Mouse (Mus musculus): Measurements from ENCODE around the gene Rassf5.

Rassf5 gene

DNA sequence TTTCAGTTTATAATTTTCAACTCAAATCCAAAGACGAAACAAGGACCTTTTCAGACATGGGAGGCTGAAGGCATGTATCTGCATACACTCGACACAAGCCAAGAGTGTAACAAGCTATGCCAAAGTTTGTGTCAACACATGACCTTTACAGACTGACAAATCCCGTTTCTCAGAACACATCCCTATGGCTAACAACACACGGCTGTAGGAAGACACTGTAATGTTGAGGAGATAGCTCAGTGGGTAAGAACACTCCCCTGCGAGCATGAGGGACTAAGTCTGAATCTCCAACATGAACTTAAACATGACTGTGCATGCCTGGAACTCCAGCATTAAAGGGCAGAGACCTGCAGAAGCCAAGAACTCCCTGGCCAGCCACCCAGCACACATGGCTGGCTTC lies 38.7 kb downstream of the Rassf5 start:
- DNase-seq, result no peak

DNA sequence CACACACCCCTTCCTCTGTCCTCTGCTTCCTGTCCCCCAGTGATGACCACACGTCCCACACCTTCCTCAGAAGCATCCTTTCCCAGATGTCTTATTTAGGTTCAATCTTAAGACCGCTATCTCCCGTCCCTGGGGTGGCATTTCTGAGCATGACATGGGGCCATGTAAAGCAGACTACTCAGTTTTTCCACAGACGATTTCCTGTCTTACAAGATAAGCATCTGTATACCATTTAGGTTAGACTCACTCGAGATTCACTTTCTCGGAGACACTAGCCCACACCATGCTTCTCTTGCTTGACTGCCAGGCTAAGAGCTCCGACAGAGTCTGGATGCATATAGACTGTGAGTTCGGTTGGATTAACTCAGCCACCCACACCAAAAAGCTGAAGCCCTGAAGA lies 40.6 kb downstream of the Rassf5 start:
- no peak for DNase-seq

DNA sequence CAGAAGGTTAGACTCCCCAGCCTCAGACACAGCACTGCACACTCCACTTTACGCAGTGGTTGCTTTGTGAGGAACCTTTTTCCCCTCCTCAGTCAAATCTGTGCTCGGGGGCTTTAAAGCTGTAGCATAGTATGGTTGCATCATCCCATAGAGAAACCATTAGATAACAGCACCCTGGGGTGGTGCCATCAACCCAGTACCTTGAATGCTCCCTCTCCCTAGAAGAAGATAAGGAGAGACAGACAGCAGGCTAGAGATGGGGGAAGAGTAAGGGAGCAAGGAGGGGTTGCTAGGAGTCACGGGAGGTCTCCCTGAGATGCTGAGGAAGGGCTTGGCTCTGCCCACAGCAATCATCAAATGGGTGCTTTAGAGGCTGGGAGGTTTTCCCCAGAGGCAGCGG lies 43.7 kb downstream of the Rassf5 start:
- DNase-seq, result no peak

DNA sequence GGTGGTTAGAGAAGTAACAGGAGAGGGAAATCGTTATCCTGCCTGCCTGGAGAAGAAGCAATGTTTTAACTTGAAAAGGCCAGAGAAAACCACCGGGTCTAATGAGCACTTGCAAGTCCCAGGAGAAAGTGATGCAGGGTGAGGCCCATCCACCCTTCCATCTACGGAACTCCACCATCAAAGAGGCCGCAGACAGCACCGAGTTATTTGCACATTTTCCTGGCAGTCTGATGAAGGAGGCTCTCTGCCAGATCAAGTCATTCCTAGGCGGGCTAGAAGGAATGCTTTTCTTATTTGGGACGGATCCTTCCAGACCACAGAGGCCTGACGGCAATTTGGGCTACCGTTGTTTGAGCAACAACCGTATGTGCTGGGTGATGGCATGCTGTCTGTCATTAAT lies 44.5 kb downstream of the Rassf5 start:
- DNase-seq, result no peak

DNA sequence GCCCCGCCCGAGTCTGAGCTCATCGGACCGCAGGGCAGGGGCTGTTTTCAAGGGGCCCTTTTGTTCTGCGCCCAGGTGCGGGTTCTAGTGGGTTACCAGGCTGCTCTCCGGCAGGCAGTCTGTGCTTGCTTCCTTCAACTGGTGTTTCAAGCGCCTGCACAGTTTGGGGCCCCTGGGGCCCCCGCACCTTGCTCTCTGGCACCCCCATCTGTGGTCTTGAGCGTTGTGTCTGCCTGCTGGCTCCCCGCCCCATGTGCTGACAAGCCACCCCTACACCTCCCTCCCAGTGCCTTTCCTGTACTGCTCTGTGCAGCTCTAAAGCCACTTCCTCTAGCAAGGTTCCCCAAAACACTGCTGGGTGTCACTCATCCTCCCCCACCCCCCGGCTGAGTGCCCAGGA lies 45.1 kb downstream of the Rassf5 start:
- no peak for DNase-seq

DNA sequence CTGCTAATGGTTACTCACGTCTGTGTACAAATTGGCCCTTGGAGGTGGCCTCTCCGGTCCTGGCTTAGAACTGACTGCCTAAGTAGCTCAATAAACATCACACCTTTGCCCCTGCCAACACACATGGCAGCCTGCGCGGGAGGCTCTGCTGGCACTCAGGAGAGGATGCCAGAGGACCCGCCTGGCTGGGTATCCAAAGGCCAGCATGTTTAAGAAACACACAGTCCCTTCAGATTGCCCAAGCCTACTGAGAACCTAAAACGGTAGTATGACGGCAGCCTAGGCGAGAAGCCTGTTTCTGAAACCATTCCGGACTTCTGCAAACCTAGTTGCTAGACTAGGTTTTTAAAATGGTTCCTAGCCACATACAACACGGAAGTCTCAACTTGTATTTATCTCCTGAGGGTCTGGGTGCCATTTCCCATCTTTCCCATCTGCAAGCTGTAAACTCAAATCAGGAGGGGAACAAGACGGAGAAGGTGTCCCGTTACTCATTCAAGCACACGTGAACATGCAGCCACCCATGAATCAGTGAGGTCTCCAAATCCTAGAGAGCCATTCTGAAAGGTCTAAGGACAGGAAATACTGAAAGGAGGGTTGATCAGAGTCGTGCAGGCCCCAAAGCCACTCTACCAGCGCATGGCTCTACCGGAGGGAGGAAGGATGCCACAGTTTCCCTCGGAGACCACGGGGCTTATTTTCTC lies 45.8 kb downstream of the Rassf5 start:
- DNase-seq, result no peak

DNA sequence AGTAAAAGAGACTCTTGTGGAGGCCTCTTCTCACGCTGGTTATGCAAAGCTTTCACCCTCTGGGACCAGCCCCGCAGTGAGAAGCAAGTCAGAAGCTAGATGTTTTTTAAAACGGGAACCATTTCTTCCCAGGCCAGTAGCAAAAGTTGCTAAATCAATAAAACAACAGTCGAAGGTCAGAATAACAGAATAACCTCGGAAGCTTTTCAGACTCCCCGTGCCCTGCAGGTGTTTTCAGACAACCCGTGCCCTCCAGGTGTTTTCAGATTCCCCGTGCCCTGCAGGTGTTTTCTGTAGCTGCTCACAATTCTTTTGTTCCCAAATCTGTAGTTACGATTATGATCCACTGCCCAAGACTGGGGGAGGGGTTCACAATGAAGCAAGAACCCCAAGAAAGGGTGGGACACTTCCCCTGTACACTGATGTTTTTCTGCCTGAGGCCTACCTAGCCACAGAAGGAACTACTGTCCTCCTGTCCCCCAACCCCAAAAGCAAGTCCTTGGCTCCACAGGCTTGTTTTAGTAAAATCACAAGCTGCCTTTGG lies 46.6 kb downstream of the Rassf5 start:
- DNase-seq, result no peak

DNA sequence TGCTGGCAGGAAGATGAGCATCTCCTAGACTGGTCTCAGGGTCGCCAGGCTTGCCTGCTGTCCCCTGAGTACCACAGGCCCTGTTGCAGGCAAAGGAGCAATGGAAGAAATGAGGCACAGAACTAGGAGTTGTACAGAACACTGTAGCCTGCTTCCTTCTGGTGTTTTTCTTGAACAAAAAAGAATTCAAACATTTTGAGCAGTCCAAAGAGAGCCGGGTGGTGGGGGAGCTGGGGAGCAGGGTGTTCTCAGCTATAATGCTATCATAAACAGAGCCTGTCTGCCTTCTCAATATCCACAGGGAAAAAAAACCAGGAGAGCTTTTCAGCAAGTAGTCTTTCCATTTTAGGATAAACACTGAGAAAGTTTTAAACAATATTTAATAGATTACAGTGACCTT lies 49.0 kb downstream of the Rassf5 start:
- DNase-seq, result no peak

DNA sequence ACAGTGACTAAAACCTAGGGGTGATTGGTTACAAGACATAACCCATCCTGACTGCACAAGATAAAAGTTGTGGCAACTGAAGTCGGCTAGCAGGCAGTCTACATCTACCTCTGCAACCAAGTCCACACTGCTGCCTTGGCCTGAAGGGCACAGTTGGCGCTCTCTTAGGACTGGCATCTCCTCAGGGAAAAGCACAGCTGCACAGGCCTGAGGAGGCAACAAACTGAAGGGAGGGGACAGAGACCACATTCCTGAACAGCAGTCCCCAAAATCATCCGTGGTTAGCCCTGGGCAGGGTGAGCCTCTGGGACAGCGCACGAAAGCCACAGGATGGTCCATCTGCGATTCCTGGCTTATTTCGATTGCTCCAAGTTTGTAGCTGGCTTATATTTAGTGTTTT lies 49.4 kb downstream of the Rassf5 start:
- DNase-seq, result no peak

DNA sequence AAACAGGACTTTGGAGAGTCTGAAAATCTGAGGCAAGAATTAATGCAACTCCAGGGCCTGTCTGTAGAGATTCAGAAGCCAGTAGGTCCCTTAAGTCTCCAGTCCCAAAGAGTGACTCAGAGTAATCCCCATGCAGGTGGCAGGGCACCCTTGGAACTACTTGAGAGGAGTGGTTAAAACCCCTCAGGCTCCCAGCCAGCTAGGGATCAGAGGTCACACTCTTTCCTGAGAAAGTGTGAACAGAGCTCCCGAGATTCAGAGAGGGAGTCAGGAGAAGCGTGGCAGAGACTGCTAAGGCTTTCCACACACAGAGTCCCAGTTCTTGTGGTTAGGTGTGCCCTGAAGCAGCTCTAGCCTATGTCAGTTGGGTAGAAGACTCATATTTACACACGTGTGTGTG lies 51.3 kb downstream of the Rassf5 start:
- no peak for DNase-seq

DNA sequence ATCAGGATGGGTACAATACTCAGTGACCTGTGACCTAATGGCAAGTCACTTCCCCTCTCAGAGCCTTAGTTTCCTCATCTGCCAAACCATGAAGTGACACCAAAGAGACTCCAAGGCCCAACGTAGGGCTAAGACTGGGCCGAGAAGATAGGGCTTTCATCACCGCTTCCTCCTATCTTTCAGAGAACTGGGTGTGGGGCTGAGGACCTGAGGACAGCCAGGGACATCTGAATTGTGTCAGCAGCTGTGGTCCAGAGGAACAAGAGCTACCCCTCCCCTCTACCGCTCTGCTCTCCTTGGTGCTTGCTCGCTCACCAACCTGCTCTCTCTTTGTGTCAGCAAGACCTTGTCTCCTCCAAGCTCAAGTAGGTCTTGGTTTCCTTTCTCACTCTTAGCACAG lies 56.4 kb downstream of the Rassf5 start:
- DNase-seq, result no peak

DNA sequence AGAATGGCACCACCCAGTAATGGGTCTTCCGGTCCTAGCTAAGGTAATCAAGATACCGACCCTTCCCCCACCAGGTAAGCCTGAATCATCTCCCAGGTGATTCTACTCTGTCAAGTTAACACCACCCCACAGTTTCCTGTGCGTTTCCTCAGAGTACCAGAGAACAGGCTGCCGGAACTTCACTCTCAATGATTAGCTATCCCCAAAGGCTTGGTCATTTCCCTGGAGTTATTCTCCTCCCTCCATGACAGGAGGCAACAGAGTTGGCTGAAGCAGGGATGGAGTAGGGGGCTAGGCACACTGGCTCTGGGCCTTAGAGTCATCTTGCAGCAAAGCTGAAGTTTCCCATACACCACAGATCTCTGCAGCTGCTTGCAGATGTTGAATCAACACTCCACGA lies 57.2 kb downstream of the Rassf5 start:
- DNase-seq, result no peak

DNA sequence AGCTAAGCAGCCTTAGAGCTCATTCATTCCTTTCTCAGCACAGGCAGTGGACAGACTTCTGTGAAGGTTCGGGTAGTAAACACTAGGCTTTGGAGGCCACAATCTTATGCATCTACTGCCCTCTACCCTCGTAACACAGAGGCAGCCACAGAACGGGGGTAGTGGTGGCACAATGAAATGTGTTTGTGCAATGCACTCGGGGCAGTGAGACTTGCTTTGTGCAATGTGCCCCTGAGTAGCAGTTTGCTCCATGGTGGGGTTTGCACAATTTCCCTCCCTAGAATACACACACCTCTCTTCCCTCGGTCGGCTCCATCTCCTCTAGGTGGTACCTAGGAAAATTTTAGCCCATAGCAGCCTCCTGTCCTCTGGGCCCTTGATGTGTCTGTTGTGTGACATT lies 58.1 kb downstream of the Rassf5 start:
- DNase-seq, result no peak

DNA sequence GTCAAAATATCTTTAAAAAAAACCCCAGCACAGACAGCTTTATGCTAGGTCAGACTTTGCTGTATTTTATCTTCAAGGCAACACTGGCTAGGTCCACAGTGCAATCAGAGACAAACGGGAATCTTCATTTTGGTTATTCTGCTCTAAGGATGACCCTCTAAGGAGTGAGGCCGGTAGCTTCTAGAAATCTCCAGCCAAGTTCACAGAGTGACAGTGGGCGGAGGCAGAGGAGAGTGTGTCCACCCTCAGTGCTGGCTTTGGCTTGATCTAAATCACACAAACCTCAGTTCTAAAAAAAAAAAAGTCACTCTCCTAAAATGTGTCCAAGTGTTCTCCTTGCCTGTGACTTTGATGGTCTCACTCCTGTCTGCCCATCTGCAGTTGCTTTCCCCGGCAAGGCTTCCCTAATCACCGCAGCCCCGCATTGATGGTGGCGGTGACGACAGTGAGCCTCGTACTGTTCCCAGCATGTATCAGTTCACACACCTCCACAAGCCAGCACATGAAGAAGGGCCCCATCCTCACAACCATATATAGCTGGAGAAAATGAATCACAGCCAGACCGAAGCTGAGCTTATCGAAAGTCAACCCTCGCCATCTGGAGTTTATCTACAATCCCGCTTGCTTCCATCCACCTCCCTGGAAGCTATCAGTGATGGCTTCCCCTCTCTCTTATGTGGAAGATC lies 59.1 kb downstream of the Rassf5 start:
- DNase-seq, result peak; percentile 75

DNA sequence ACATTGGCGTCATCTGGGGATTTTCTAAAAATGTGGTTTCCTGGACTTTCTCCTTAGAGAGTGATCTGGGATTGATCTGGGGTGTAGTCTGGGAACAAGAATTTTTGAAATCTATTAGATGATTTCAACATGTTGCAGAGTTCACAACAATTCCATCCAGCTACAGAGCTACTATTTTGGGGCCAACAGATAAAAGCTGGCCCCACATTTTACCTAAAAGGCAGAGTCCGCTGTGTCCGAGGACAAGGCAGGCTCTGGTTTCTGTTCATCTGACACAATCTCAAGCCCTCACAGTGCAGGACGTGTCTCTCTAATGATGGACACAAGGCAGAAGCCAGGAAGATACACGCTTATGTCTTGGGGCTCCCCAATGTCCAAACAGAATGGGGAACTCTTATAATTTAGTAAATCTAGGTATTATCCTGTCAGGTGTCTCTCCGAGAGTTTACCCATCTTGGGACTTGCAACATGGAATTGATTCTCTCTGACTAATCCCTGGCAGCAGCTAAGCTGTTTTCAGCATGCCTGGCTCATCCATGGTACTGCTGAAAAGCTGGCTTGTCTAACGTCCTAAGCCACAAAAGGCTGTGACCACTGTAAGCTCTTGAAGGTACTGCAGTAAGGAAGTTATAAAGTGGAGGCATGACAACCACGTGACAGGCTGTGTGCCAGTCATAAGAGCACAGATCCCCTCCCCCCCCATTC lies 60.0 kb downstream of the Rassf5 start:
- no peak for DNase-seq

DNA sequence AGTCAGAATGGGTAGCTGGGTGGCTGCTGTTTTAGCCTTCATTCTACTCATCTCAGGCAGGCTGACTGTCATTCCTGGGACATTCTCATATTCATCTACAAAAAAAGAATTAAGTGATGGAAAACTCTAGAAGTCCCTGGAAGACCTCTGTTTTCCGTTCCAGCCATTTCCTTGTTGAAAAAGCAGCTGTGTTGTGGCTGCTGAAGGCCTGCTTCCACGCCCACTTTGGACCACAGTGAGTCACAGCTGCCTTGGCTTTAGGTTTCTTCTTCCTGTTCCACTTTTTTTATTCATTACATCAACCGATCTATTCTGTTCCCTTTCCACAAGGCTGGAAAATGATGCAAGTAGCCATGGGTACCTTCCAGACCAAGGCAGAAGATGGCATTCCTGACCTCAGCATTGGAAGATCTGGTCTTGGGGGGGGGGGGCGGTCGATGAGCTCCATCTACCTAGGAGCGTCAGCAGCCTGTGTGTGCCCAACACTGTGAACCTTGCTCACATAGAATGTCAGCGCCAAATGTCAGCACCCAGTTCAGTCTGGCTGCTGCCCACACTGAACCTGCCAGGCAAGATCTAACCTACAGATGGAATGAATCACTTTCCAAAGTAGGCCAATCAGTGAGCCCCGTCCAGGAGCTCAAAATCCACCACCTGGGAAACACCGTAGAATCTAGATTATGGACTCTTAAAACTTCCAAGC lies 60.7 kb downstream of the Rassf5 start:
- peak; percentile 55 for DNase-seq

DNA sequence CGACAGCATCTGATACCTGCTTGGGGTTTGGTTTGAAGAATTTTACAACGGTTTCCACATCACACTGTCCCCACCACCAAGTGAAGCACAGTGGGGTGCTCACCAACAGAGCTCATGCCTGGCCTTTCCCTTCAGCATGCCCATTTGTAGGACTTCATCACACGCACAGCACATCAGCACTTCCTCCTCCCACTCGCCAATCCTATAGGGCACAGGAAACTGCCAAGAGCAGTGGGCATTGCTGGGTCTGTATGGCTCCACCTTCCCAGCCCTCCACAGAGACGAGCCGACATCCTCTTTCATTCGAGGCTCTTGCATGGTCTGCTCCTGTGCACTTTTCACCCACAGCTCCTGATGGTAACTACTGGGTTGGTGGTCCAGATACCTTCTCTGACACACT lies 61.9 kb downstream of the Rassf5 start:
- DNase-seq, result no peak

DNA sequence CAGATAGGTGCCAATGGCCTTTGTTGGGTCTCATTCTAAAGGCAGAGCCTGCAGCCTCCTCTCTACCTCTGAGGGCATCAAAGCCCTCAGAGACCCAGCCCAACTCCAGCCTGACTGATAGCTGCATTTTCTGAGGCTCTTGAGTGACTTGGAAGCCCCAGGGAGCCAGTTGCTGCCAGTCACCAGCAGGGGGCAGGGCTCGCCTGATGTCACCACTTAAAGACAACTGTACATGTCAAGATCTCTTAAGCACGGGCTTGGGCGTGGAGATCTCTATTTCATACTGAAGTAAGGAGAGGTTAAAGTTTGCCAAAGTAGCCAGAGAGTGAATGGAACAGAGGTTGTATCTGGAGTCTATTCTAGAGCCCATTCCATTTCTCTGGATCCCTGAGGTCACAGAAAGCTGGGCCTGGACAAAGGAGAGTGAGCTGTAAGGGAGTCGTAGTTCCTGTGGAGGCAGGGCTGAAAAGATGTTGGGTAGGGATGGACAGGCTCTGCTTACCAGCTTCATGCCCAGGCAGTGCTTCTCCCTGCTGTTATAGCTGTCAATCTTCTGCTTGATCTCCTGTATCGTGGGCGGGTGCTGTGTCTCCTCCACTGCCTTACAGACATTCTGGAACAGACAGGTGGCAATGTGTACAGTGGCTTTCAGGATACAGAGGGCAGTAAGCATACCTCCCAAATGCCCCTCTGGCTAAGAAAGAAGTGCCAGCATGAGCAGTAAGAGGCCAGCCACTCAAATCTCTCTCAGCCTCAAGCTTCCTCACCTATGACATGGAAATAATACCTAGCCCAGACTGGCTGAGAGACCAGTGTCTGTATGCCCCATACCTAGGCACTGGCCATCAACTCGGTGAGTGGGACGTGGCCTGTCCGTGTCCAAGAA lies 63.2 kb downstream of the Rassf5 start:
- peak; percentile 69 for DNase-seq

DNA sequence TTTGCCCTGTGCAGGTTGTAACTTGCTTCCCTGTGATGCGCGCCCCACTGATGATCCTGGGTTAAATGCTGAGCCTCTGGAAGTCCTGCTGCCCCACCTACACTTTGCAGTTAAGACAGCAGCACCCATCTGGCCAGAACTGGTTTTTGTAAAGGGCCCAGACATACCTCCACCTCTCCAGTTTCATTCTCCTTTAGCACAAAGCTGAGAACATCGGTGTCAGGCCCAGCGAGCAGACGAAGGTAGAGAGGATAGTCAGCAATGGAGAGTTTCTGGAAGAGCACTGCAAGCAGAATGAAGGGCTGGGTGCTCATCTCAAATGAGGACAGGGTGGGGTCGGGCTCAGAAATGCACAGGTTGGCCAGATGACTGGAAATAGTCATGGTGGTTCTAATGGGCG lies 64.7 kb downstream of the Rassf5 start:
- DNase-seq, result no peak

DNA sequence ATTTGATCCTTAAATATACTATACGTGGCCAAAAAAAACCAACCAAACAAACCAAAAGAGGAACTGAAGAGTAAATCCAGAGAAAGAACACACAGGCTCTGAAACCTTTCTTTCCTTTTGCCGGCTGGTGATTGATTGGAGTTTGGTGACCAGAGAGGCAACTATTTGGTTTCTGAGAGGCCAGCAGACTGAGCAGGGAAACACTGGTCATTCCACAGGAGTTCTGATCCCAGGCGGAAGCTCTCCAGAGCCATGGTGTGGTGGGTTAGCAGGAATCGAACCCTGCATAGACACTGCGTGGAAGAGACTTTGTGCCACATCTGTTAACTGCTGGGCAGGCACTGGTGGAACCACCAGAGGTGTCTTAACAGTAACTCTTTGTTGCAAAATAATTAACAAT lies 67.0 kb downstream of the Rassf5 start:
- DNase-seq, result no peak

DNA sequence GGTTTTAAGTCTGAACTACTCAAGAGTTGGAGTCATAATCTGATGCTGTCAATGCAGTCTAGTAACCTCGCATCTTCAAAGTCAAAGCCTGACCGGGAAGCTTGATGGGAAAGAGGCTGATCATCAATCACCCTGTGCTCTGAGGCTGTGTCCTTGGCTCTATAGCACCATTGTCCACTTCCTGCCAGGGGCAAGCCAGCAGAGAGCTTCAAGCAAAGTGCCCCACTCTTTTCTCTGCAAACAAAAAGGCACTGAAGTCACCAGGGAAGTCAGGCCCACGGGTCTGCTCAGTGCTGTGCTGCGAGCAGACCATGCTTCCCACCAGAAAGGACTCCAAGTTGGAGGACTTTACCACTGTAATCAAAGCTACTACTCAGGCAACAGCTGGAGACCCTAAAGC lies 67.8 kb downstream of the Rassf5 start:
- DNase-seq, result no peak

DNA sequence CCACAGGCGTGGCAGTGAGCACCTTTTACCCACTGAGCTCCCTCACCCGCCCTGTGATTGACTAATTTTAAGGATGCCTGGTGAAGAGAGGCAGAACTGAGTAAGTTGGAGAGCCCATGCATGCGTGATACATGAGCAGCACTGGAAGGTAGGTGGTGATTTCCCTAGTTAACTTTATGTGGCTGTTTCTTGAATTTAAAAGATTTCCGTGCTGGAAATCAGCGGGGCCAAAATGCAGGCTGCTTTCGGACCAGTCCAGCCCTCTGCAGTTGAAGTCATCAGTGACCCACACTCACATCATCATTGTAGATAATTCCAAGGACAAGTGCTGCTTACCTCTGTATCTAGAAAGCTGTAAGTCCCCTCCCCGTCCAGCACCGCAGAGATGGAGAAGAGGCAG lies 69.2 kb downstream of the Rassf5 start:
- DNase-seq, result no peak
